Mouse (Mus musculus) small intestine, adult 2 months (tissue): ENCODE measurements around the gene Itpkc.
"Not testable (repeated sequence)": the region's sequence is repeated elsewhere in the genome, so short reads cannot be mapped to it uniquely, and the experiment has no call there.

Experiments used
- CTCF ChIP-seq: fragments of 200-500 bp; IDR thresholded peaks from 2 replicates; pipeline ENCODE4 v1.5.1; 2012; ENCODE audit warnings: low read depth, mild to moderate bottlenecking, control low read depth, inconsistent platforms, low read length, moderate library complexity, mixed read lengths; ENCODE audit not compliant: insufficient replicate concordance, insufficient read length; ENCODE audit errors: extremely low read depth
- POLR2A ChIP-seq: fragments of 200-500 bp; IDR thresholded peaks from 2 replicates; pipeline ENCODE4 v1.6.1; 2012; ENCODE audit warnings: low read depth, mild to moderate bottlenecking, control low read depth, inconsistent platforms, low read length, moderate library complexity

DNA sequence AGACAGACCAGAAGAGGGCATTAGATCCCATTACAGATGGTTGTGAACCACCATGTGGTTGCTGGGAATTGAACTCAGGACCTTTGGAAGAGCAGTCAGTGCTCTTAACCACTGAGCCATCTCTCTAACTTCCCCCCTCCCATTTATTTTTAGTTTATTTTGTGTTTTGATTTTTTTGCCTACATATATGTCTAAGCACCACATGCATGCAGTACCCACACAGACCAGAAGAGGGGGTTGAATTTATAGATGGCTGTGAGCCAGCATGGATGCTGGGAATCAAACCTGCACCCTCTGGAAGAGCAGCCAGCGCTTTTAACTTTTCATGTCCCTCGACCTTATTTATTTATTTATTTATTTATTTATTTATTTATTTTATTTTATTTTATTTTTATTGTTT, 15.6 kb upstream of the Itpkc start:
- not testable (repeated sequence) for TF ChIP-seq POLR2A
- peak; percentile 39; the same call in 1 of the 2 replicates for TF ChIP-seq CTCF
